Mouse (Mus musculus) heart, adult 2 months (tissue): ENCODE data around the gene Macrod1. TPM values are rescaled to one million over a fixed set of nuclear protein-coding genes. Genes with fewer than 3 reads are reported as not detected.

Experiments
- DNase-seq, 2 experiments: peaks; one replicate each; pipeline ENCODE4 v3.0.0; 2021
- H3K27ac ChIP-seq: fragments of 200-600 bp; 2 replicates; pipeline ENCODE4 v1.8.1; 2022
- H3K27me3 ChIP-seq: fragments of 200-500 bp; 2 replicates; pipeline ENCODE4 v1.6.1; 2012; ENCODE audit warnings: mild to moderate bottlenecking, low read length, inconsistent platforms, mixed read lengths; ENCODE audit not compliant: control insufficient read depth, insufficient read depth
- H3K36me3 ChIP-seq: fragments of 200-500 bp; 2 replicates; pipeline ENCODE4 v1.6.1; 2012; ENCODE audit warnings: low read length, inconsistent platforms; ENCODE audit not compliant: control insufficient read depth, insufficient read depth
- H3K4me1 ChIP-seq: fragments of 200-500 bp; 2 replicates; pipeline ENCODE4 v1.6.1; 2011; ENCODE audit warnings: low read length; ENCODE audit not compliant: control insufficient read depth, insufficient read depth
- H3K4me3 ChIP-seq: fragments of 200-600 bp; 2 replicates; pipeline ENCODE4 v1.8.1; 2022
- H3K79me2 ChIP-seq: fragments of 200-500 bp; replicated peaks from 2 replicates; pipeline ENCODE4 v1.6.1; 2012; ENCODE audit warnings: mild to moderate bottlenecking, inconsistent platforms, low read length, moderate library complexity, mixed read lengths; ENCODE audit not compliant: control insufficient read depth, insufficient read depth
- H3K9ac ChIP-seq: fragments of 200-500 bp; 2 replicates; pipeline ENCODE4 v1.6.1; 2012; ENCODE audit warnings: low read depth, mild to moderate bottlenecking, control low read depth, inconsistent platforms, low read length, mixed read lengths
- CTCF ChIP-seq: fragments of 200-600 bp; IDR thresholded peaks from 2 replicates; pipeline ENCODE4 v1.8.1; 2022; ENCODE audit warnings: antibody characterized with exemption, mild to moderate bottlenecking, moderate library complexity
- EP300 ChIP-seq: fragments of 200-500 bp; IDR thresholded peaks from 2 replicates; pipeline ENCODE4 v1.6.1; 2011; ENCODE audit warnings: low read depth, low read length, control low read depth; ENCODE audit not compliant: insufficient read depth
- POLR2A ChIP-seq: fragments of 200-500 bp; IDR thresholded peaks from 2 replicates; pipeline ENCODE4 v1.6.1; 2011; ENCODE audit warnings: mild to moderate bottlenecking, low read depth, low read length, control low read depth; ENCODE audit not compliant: insufficient read depth
- WGBS: fragments of 180-500 bp; shearing (Covaris S2); methylation state at CpG from one replicate; pipeline ENCODE4 v1.1.7; 2018; 5-methylcytosine and 5-hydroxymethylcytosine counted together
- intact Hi-C: fragments of 180-260 bp; cut with DNase I; formaldehyde crosslinking; loops from one replicate; pipeline ENCODE4 v1.15.1; 2025
- polyA plus RNA-seq: library from polyadenylated mRNA; depleted of rRNA; stranded (reverse); fragments of >200 nt; gene quantifications from 2 replicates; pipeline ENCODE4 v1.2.3, GENCODE M21; 2012
- total RNA-seq, 2 experiments: library from RNA; stranded (reverse); gene quantifications; 2 replicates each; pipeline ENCODE4 v1.2.3; 2021

Gene Macrod1
- total and polyA plus RNA-seq, 3 experiments: 262 to 309 (median 278) TPM

- Histone ChIP-seq H3K4me3 (no peak overlapping the region), H3K9ac (no peak overlapping the region), H3K4me1 (no peaks in the 10 kb centered on the region; the same call in 1 of the 2 replicates), H3K79me2 (no peaks in the 10 kb centered on the region), H3K27me3 (no peaks in the 10 kb centered on the region), H3K27ac (no peak overlapping the region), H3K36me3 (no peaks in the 10 kb centered on the region)
- 88% methylated on average over 2 of the region's 2 CpGs for WGBS
- no peak for DNase-seq
- intact Hi-C loops: no loop called here
- no peak for TF ChIP-seq EP300
- no peak for TF ChIP-seq CTCF
- TF ChIP-seq POLR2A: no peak
These were observed 50.0 kb downstream of the Macrod1 start for GRCm38 (mm10) chr19:7106566-7106965.

DNA sequence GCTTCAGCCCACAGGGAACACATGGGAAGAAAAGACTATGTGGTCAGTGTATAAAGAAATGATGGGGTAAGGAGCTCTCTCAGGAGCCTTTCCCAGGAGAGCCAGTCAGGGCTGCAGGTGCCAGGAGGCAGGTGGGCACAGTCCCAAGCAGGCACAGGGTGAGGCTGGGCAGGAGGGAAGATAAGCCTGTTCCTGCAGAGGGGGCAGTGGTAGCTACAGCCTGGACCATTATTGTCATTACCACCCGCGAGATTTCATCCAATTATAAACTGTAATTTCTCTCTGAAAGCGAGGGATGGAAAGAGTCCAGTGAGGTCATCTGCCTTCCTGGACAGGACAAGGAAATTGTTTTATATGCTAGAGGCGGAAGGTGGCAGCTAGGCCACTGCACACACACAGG is 50.6 kb downstream of the Macrod1 start:
- intact Hi-C loops: no loop called here
- no peaks in the 10 kb centered on the region for H3K27me3 ChIP-seq
- WGBS: 62% methylated on average over 4 of the region's 4 CpGs
- no peak overlapping the region for H3K27ac ChIP-seq
- no peaks in the 10 kb centered on the region; the same call in 1 of the 2 replicates for H3K4me1 ChIP-seq
- H3K4me3 ChIP-seq: no peak overlapping the region
- no peak for DNase-seq
- TF ChIP-seq POLR2A (no peak), EP300 (no peak), CTCF (no peak)
- H3K9ac ChIP-seq: no peak overlapping the region
- no peaks in the 10 kb centered on the region for H3K36me3 ChIP-seq
- H3K79me2 ChIP-seq: no peaks in the 10 kb centered on the region

- intact Hi-C loops: no loop called here
- Histone ChIP-seq H3K4me1 (no peaks in the 10 kb centered on the region; the same call in 1 of the 2 replicates), H3K79me2 (no peaks in the 10 kb centered on the region), H3K4me3 (no peak overlapping the region), H3K27ac (no peak overlapping the region), H3K9ac (no peak overlapping the region), H3K27me3 (no peaks in the 10 kb centered on the region), H3K36me3 (no peaks in the 10 kb centered on the region)
- TF ChIP-seq CTCF (peak; percentile 43), POLR2A (no peak)
- WGBS: 48% methylated on average over 6 of the region's 6 CpGs
- peak in 1 of 2 experiments; percentile 46 for DNase-seq
These were observed 51.7 kb downstream of the Macrod1 start for GRCm38 (mm10) chr19:7108114-7108905.

DNA sequence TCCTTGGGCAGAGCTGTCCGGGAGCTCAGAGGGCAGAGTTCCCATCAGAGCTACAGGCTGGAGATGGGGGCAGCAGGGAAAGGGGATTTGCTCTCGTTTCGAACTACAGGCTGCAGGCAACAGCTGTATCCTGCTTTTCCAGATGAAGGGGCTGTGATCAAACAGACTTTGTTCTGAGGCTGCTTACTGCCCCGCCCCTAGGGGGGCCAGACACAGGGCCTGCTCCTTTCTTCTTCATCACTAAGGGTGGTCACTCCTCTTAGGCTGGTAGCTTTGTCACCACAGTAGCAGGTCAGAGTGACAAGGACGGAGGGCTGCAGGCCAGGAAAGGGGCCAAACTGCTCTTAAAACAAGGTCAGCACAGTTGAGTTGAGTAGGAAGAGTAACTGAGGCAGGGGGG is 53.5 kb downstream of the Macrod1 start:
- Histone ChIP-seq H3K27me3 (no peaks in the 10 kb centered on the region), H3K79me2 (no peaks in the 10 kb centered on the region), H3K27ac (no peak overlapping the region), H3K9ac (no peak overlapping the region), H3K4me3 (no peak overlapping the region), H3K4me1 (no peaks in the 10 kb centered on the region), H3K36me3 (no peaks in the 10 kb centered on the region)
- TF ChIP-seq POLR2A: no peak
- TF ChIP-seq EP300: no peak
- TF ChIP-seq CTCF: no peak
- 61% methylated on average over 5 of the region's 5 CpGs for WGBS
- no peak for DNase-seq
- intact Hi-C loops: loop anchor here (5.0 kb wide), 1 partner anchor 42 kb away; no protein-coding TSS in a partner anchor

DNA sequence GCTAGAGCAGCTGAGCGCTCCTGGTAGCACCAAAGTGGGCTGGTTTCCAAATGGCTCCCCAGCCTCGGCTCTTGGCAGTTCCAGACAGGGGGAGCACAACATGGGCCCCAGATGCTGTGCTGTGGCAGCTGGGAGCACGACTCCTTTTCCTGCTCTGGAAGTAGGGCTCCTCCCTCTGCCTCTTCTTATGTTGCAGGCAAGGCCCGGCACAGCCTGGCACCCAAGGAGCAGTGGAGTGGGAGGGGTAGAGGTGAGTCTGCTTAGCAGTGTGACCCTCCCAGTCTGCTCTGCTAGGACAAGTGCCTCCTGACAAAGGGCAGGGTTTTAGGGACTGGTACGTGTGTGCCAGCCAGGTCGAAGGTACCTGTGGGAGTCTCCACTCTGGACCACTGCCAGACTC is 54.3 kb downstream of the Macrod1 start:
- no peak overlapping the region for H3K27ac ChIP-seq
- intact Hi-C loops: loop anchor here (5.0 kb wide), 1 partner anchor 41 kb away; no protein-coding TSS in a partner anchor
- H3K27me3 ChIP-seq: no peaks in the 10 kb centered on the region
- H3K9ac ChIP-seq: no peak overlapping the region
- no peak overlapping the region for H3K4me3 ChIP-seq
- H3K36me3 ChIP-seq: no peaks in the 10 kb centered on the region
- WGBS: 55% methylated on average over 6 of the region's 6 CpGs
- no peaks in the 10 kb centered on the region for H3K4me1 ChIP-seq
- H3K79me2 ChIP-seq: no peaks in the 10 kb centered on the region
- no peak for DNase-seq
- no peak for TF ChIP-seq POLR2A
- no peak for TF ChIP-seq EP300
- no peak for TF ChIP-seq CTCF

DNA sequence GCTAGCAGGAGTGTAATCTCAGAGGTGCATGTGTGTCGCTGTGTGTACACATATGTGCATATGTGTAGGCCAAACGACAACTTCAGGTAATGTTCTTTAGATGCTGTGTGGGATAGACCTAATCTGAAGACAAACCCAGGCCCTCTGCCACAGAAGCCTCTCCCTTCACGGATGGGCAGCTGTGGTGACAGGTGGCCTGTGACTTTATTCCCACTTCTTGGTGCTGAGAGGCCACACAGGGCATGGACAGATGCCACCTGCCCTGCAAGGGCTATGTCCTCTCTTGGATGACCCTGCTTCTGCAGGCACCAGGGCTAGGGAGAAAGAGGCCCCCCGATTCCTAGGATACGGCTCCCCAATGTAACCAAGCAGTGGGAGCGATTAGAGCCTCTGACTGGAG is 54.7 kb downstream of the Macrod1 start:
- H3K4me1 ChIP-seq: no peaks in the 10 kb centered on the region
- no peaks in the 10 kb centered on the region for H3K79me2 ChIP-seq
- intact Hi-C loops: loop anchor here (5.0 kb wide), 1 partner anchor 41 kb away; no protein-coding TSS in a partner anchor
- no peak overlapping the region for H3K9ac ChIP-seq
- TF ChIP-seq CTCF (no peak), EP300 (no peak), POLR2A (no peak)
- no peak for DNase-seq
- H3K36me3 ChIP-seq: no peaks in the 10 kb centered on the region
- no peaks in the 10 kb centered on the region for H3K27me3 ChIP-seq
- H3K27ac ChIP-seq: no peak overlapping the region
- 75% methylated on average over 6 of the region's 6 CpGs for WGBS
- no peak overlapping the region for H3K4me3 ChIP-seq
